Mouse (Mus musculus): ENCODE data around the gene Hist1h2bk. TPM values are rescaled to one million over a fixed set of nuclear protein-coding genes. Genes with fewer than 3 reads are reported as not detected.

Hist1h2bk gene
- polyA plus RNA-seq, 1 experiment from 2014 or later, result 0.90 TPM

GRCm38 (mm10) chr13:22019934-22020835, 15.5 kb upstream of the Hist1h2bk start:
- no peak for TF ChIP-seq CTCF (IDR thresholded peaks at IDR 0.05; ENCODE audit: low read depth)
- Histone ChIP-seq H3K27ac (ENCODE audit: low read depth, low read length) (no peak overlapping the region), H3K27me3 (replicated peaks; ENCODE audit: control insufficient read depth, insufficient read depth, low read length) (peaks cover 7% of the 10 kb centered on the region), H3K4me3 (ENCODE audit: low read depth, low read length) (peak overlapping the region; percentile 51), H3K9ac (ENCODE audit: low read depth, low read length) (peak overlapping the region; percentile 53), H3K4me2 (replicated peaks; ENCODE audit: low read depth) (peak overlapping the region; percentile 70), H3K36me3 (ENCODE audit: control insufficient read depth, insufficient read depth) (no peaks in the 10 kb centered on the region), H3K4me1 (replicated peaks; ENCODE audit: control insufficient read depth, insufficient read depth, low read length) (0 out of 2 replicates have a peak, but pooled peaks cover 3% of the 10 kb centered on the region), H3K9me3 (ENCODE audit: control insufficient read depth) (no peaks in the 10 kb centered on the region)
- 1% methylated on average over 44 of the region's 44 CpGs for WGBS
- ATAC-seq, result peak; percentile 61

- Histone ChIP-seq H3K4me2 (replicated peaks; ENCODE audit: low read depth) (peak overlapping the region; percentile 70), H3K4me3 (ENCODE audit: low read depth, low read length) (peak overlapping the region; percentile 51), H3K27me3 (replicated peaks; ENCODE audit: control insufficient read depth, insufficient read depth, low read length) (0 out of 2 replicates have a peak, but pooled peaks cover 3% of the 10 kb centered on the region), H3K36me3 (ENCODE audit: control insufficient read depth, insufficient read depth) (no peaks in the 10 kb centered on the region), H3K27ac (ENCODE audit: low read depth, low read length) (no peak overlapping the region), H3K4me1 (replicated peaks; ENCODE audit: control insufficient read depth, insufficient read depth, low read length) (0 out of 2 replicates have a peak, but pooled peaks cover 3% of the 10 kb centered on the region), H3K9me3 (ENCODE audit: control insufficient read depth) (no peaks in the 10 kb centered on the region), H3K9ac (ENCODE audit: low read depth, low read length) (peak overlapping the region; percentile 53)
- WGBS, result 0% methylated on average over 8 of the region's 8 CpGs
- no peak for TF ChIP-seq CTCF (IDR thresholded peaks at IDR 0.05; ENCODE audit: low read depth)
- peak; percentile 67 for ATAC-seq
These were observed 14.8 kb upstream of the Hist1h2bk start for GRCm38 (mm10) chr13:22020901-22021339.

DNA sequence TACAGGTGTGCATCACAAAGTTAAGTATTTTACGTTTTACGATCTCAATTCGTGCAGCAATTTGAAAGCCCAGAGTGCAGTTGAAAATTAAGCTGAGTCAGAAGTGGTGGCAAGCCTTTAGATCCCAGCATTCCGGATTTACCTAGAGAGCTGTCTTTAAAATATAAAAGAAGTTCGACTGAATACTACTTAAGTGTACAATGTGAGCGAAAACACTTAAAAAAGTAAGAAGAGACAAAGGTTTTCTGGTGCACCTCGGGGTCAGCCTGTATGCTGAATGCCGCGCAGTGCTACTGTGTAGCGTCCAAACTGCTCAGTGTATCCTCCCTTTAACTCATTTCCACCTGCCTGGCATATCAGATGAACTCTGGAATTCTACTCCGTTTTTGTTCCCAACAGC, 14.1 kb upstream of the Hist1h2bk start:
- H3K9me3 ChIP-seq (ENCODE audit: control insufficient read depth), result no peaks in the 10 kb centered on the region
- no peaks in the 10 kb centered on the region for H3K36me3 ChIP-seq (ENCODE audit: control insufficient read depth, insufficient read depth)
- H3K4me2 ChIP-seq (replicated peaks; ENCODE audit: low read depth), result peak overlapping the region; percentile 70
- H3K4me1 ChIP-seq (replicated peaks; ENCODE audit: control insufficient read depth, insufficient read depth, low read length), result no peaks in the 10 kb centered on the region
- H3K9ac ChIP-seq (ENCODE audit: low read depth, low read length), result peak overlapping the region; percentile 35; the same call in 1 of the 2 replicates
- H3K27me3 ChIP-seq (replicated peaks; ENCODE audit: control insufficient read depth, insufficient read depth, low read length), result no peaks in the 10 kb centered on the region
- no peak for TF ChIP-seq CTCF (IDR thresholded peaks at IDR 0.05; ENCODE audit: low read depth)
- peak; percentile 41; the same call in 1 of the 2 replicates for ATAC-seq
- H3K4me3 ChIP-seq (ENCODE audit: low read depth, low read length), result peak overlapping the region; percentile 51
- 0 out of 2 replicates have a peak overlapping the region, but pooled peaks have one; percentile 23 for H3K27ac ChIP-seq (ENCODE audit: low read depth, low read length)
- WGBS, result under 1% methylated on average over 11 of the region's 11 CpGs

GRCm38 (mm10) chr13:22022241-22022640, 13.4 kb upstream of the Hist1h2bk start:
- peak overlapping the region; percentile 70 for H3K4me2 ChIP-seq (replicated peaks; ENCODE audit: low read depth)
- WGBS, result 1% methylated on average over 9 of the region's 9 CpGs
- peak overlapping the region; percentile 51 for H3K4me3 ChIP-seq (ENCODE audit: low read depth, low read length)
- no peak for TF ChIP-seq CTCF (IDR thresholded peaks at IDR 0.05; ENCODE audit: low read depth)
- peak; percentile 70 for ATAC-seq
- H3K4me1 ChIP-seq (replicated peaks; ENCODE audit: control insufficient read depth, insufficient read depth, low read length), result no peaks in the 10 kb centered on the region
- no peaks in the 10 kb centered on the region for H3K36me3 ChIP-seq (ENCODE audit: control insufficient read depth, insufficient read depth)
- peak overlapping the region; percentile 35; the same call in 1 of the 2 replicates for H3K9ac ChIP-seq (ENCODE audit: low read depth, low read length)
- no peaks in the 10 kb centered on the region for H3K9me3 ChIP-seq (ENCODE audit: control insufficient read depth)
- H3K27ac ChIP-seq (ENCODE audit: low read depth, low read length), result no peak overlapping the region
- no peaks in the 10 kb centered on the region for H3K27me3 ChIP-seq (replicated peaks; ENCODE audit: control insufficient read depth, insufficient read depth, low read length)

DNA sequence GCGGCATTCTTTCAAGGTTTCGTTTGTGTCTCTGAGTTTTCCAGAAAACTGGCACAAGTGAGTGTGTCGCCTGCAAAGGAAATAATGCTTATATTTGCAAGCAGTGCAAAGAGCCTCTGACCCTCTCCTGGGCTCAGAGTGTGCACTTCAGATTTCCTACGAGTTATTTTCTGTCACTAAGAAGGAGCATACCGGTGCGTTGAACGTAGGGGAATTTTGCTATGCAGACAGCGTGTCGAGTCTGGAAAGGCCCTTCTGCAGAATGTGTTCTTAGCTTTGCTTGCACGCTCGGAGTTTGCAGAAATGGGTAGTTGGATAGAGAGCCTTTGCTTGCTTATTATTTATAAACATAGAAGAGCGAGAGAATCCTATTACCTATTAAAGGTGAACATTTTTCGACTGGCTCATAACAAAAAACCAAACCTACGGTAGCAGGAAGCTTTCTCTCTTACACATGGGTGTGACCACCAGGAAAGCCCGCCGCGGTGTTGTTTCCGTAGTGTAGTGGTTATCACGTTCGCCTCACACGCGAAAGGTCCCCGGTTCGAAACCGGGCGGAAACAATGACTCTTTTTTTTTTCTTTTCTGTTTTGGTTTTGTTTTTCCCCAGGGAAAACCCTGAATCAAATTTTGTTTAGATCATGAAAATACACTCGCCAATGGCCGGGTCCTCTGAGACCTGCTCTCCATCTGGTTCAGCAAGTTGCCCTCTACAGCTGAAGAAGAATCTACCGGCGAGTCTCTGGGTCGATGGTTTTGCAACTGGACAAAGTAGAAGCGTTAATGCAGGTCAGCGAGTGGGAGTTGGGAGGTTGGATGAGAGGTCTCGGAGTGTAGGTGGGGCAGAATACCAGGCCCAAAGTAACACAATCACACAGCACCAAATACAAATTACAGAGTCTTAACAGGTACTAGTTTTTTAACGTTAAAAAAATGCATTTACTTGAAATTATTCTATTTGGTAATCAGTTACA, 9.3 kb upstream of the Hist1h2bk start:
- under 1% methylated on average over 35 of the region's 35 CpGs for WGBS
- TF ChIP-seq CTCF (IDR thresholded peaks at IDR 0.05; ENCODE audit: low read depth), result no peak
- Histone ChIP-seq H3K4me3 (ENCODE audit: low read depth, low read length) (peak overlapping the region; percentile 48), H3K4me2 (replicated peaks; ENCODE audit: low read depth) (peak overlapping the region; percentile 61), H3K27ac (ENCODE audit: low read depth, low read length) (peak overlapping the region; percentile 41; the same call in 1 of the 2 replicates), H3K36me3 (ENCODE audit: control insufficient read depth, insufficient read depth) (no peaks in the 10 kb centered on the region), H3K9ac (ENCODE audit: low read depth, low read length) (0 out of 2 replicates have a peak overlapping the region, but pooled peaks have one; percentile 23), H3K27me3 (replicated peaks; ENCODE audit: control insufficient read depth, insufficient read depth, low read length) (no peaks in the 10 kb centered on the region), H3K4me1 (replicated peaks; ENCODE audit: control insufficient read depth, insufficient read depth, low read length) (no peaks in the 10 kb centered on the region), H3K9me3 (ENCODE audit: control insufficient read depth) (no peaks in the 10 kb centered on the region)
- ATAC-seq, result 0 out of 2 replicates have a peak, but pooled peaks have one; percentile 54
